Mouse (Mus musculus) liver, embryonic 11.5 days (tissue): ENCODE measurements around the gene Fbxl19. TPM values are rescaled to one million over a fixed set of nuclear protein-coding genes. Genes with fewer than 3 reads are reported as not detected.

Experiments
- ATAC-seq: fragments of 200-750 bp; cut with Nextera tagmentation; replicated peaks from 2 replicates; pipeline ENCODE4 v1.8.0; 2017; ENCODE audit warnings: moderate number of reproducible peaks, mild to moderate bottlenecking, moderate TSS enrichment, moderate library complexity; ENCODE audit not compliant: low FRiP score
- DNase-seq: peaks from one replicate; pipeline ENCODE4 v3.0.0-alpha.2; 2017; ENCODE audit warnings: low spot score
- H3K27ac ChIP-seq: fragments of 300-500 bp; sonication (generic); 2 replicates; pipeline ENCODE4 v1.5.1; 2014; ENCODE audit warnings: mild to moderate bottlenecking, low read depth, low read length, control low read depth
- H3K27me3 ChIP-seq: fragments of 300-500 bp; sonication (generic); replicated peaks from 2 replicates; pipeline ENCODE4 v1.6.1; 2014; ENCODE audit warnings: low read length, mixed read lengths; ENCODE audit not compliant: control insufficient read depth, insufficient read depth
- H3K36me3 ChIP-seq: fragments of 300-500 bp; sonication (generic); 2 replicates; pipeline ENCODE4 v1.6.1; 2014; ENCODE audit warnings: mild to moderate bottlenecking, low read length, moderate library complexity, mixed read lengths; ENCODE audit not compliant: control insufficient read depth, insufficient read depth
- H3K4me1 ChIP-seq: fragments of 300-500 bp; sonication (generic); replicated peaks from 2 replicates; pipeline ENCODE4 v1.6.1; 2014; ENCODE audit warnings: low read length, mixed read lengths; ENCODE audit not compliant: control insufficient read depth, insufficient read depth
- H3K4me2 ChIP-seq: fragments of 300-500 bp; sonication (generic); 2 replicates; pipeline ENCODE4 v1.6.1; 2014; ENCODE audit warnings: mild to moderate bottlenecking, control low read depth, moderate library complexity
- H3K4me3 ChIP-seq: fragments of 300-500 bp; sonication (generic); 2 replicates; pipeline ENCODE4 v1.5.1; 2014; ENCODE audit warnings: low read depth, low read length, control low read depth
- H3K9ac ChIP-seq: fragments of 300-500 bp; sonication (generic); 2 replicates; pipeline ENCODE4 v1.6.1; 2014; ENCODE audit warnings: low read depth, low read length, control low read depth
- H3K9me3 ChIP-seq: fragments of 300-500 bp; sonication (generic); 2 replicates; pipeline ENCODE4 v1.6.1; 2016; ENCODE audit warnings: low read length, inconsistent platforms, mixed read lengths; ENCODE audit not compliant: control insufficient read depth
- WGBS: fragments of 180-500 bp; shearing (Covaris S2); extraction: QIAGEN DNeasy Blood & Tissue Kit; methylation state at CpG from one replicate; pipeline ENCODE4 v1.1.7; 2014; 5-methylcytosine and 5-hydroxymethylcytosine counted together
- microRNA counts: library from miRNA; unstranded; fragments of <30 nt; microRNA quantifications from one replicate; lab custom pipeline; 2015
- microRNA-seq: library from miRNA; unstranded; fragments of <30 nt; microRNA quantifications from one replicate; pipeline ENCODE4, GENCODE M21; 2017; ENCODE audit warnings: borderline number of aligned reads
- polyA plus RNA-seq: library from polyadenylated mRNA; unstranded; fragments of >200 nt; fragmentation: Nextera tagmentation; extraction: Ambion mirVana; gene quantifications from 2 replicates; pipeline ENCODE4 v1.2.1, GENCODE M21; 2014

Gene Fbxl19
- polyA plus RNA-seq, 1 experiment from 2014 or later, result 3.7 TPM

DNA sequence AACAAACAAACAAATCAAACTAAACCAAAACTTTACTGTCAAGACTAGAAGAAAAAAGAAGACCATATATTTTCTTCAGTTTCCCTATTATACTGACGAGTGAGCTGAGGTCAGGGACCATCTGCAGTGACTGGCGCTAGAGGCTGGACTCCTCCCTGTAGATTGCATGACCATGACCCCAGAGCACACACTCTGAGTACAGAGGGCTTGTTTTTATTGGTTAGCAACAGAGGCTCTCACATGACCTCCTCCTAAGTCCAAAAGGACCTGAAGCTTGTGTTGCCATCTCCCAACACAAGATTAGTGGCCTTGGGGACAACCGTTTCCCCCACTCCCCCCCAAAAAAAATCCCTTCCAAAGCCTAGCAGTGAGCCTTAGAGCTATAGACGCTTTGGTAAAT, 69.5 kb downstream of the Fbxl19 start:
- no peak overlapping the region for H3K4me2 ChIP-seq

DNA sequence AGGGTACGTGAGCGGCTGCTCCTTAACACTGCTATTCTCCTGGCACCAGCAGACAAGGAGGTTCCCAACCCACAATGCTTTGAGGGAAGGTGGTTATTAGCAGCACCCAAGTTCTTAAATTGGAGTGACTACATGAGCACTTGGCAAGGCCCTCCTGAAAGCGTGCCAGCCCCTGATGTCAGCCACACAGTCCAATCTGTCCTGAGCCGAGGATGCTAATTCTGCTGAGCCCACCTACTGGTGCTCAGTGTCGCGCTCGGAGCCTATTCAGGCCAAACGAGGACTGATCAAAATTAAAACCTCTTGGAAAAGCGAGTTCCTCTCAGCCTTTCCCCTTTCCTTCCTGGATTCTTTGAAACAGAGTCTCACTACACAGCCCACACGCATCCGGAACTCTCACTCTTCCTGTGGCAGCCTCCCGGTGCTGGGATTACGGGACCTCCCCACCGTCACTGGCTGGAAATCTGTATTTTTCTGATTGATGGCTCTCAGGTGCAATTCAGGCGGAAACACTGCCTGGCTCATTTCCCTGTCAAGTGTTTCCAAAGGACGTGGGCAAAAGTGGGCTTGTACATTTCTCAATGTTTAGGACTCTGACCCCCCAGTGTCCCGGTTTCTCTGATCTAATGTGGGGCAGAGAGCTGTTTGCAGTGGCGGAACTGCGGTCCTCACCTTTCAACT, 70.0 kb downstream of the Fbxl19 start:
- H3K9me3 ChIP-seq, result no peaks in the 10 kb centered on the region
- peak overlapping the region; percentile 68 for H3K27ac ChIP-seq
- no peak overlapping the region for H3K4me3 ChIP-seq
- DNase-seq, result no peak
- H3K4me2 ChIP-seq, result no peak overlapping the region
- no peak overlapping the region for H3K9ac ChIP-seq
- ATAC-seq, result no peak
- no peaks in the 10 kb centered on the region for H3K36me3 ChIP-seq
- 74% methylated on average over 19 of the region's 19 CpGs for WGBS
- H3K27me3 ChIP-seq, result no peaks in the 10 kb centered on the region
- H3K4me1 ChIP-seq, result peaks cover 26% of the 10 kb centered on the region

More for the DNA sequence above, 69.5 kb downstream of the Fbxl19 start:
- no peaks in the 10 kb centered on the region for H3K36me3 ChIP-seq
- H3K9me3 ChIP-seq, result no peaks in the 10 kb centered on the region
- ATAC-seq (no peak), DNase-seq (no peak)
- H3K4me3 ChIP-seq, result no peak overlapping the region
- peak overlapping the region; percentile 68; the same call in 1 of the 2 replicates for H3K27ac ChIP-seq
- H3K9ac ChIP-seq, result no peak overlapping the region
- H3K27me3 ChIP-seq, result no peaks in the 10 kb centered on the region
- H3K4me1 ChIP-seq, result peaks cover 26% of the 10 kb centered on the region
- 65% methylated on average over 4 of the region's 4 CpGs for WGBS

DNA sequence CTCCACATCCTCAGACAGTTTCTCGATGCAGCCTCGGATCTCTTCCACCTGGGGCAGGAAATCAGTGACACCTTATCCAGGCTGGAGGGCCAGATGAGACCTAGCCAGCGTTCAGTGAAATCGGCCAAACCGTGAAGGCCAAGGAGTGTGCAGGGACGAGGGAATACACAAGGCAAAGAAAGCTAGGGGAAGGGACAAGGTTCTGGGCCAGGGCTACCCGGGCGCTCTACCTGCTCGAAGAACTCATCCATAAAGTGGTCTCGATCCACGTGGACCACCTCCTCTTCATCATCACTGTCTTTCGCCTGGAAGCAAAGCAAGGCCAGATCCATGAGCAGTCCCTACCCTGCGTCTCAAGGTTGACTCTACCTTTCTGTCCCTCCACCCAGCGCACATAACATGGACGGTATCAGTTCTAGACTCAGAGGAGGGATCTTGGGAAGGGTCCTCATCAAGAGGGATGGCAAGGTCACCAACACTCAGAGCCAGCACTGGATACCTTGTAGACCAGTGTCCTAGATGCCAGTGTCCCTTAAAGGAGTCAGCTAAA, 70.8 kb downstream of the Fbxl19 start:
- H3K4me2 ChIP-seq, result no peak overlapping the region
- no peaks in the 10 kb centered on the region for H3K36me3 ChIP-seq
- DNase-seq, result no peak
- no peaks in the 10 kb centered on the region for H3K9me3 ChIP-seq
- H3K9ac ChIP-seq, result no peak overlapping the region
- 82% methylated on average over 15 of the region's 15 CpGs for WGBS
- ATAC-seq, result no peak
- no peak overlapping the region for H3K4me3 ChIP-seq
- H3K4me1 ChIP-seq, result peaks cover 26% of the 10 kb centered on the region
- peak overlapping the region; percentile 68 for H3K27ac ChIP-seq
- no peaks in the 10 kb centered on the region for H3K27me3 ChIP-seq

DNA sequence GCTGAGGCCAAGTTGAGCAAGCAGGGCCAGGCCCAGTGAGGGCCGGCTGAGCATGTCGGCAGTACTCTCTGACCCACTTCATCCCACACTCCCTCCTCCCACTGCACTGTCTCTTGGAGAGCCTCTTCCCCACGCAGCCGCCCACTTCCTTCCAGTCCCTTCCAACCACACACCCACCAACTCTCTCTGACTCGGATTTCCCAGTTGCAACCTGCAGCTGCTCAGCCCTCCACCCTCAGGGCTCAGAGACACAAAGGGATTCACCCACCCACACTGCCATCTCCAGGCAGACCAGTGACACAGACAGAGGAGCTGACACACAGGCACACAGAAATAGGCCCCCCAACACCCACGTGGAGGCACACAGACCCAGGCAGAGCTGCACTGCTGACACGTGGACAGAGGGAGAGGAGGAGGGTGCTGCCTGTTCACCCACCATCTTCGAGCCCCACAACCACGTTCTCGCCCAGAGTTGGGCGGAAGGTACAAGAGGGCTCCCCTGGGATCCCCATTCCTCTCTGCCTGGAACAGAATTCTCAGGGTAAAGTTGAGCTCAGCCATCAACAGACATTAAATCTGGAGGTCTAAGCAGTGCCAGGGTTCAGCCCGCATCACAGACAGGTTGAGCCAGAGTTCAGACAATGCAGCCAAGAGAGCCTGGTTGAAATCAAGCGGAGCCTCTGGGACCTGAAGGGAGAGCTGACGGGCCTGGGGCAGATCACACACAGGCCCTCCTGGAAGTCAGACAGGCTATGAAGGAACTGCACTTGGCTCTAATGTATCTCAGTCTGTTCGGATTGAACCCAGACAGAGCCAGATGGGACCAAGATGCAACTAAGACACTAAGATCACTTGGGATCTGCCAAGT, 71.8 kb downstream of the Fbxl19 start:
- no peak overlapping the region for H3K4me2 ChIP-seq
- no peaks in the 10 kb centered on the region for H3K27me3 ChIP-seq
- H3K36me3 ChIP-seq, result no peaks in the 10 kb centered on the region
- no peak overlapping the region for H3K4me3 ChIP-seq
- 60% methylated on average over 15 of the region's 15 CpGs for WGBS
- H3K27ac ChIP-seq, result no peak overlapping the region
- peaks cover 27% of the 10 kb centered on the region for H3K4me1 ChIP-seq
- H3K9ac ChIP-seq, result peak overlapping the region; percentile 17
- ATAC-seq, result peak; percentile 58
- H3K9me3 ChIP-seq, result no peaks in the 10 kb centered on the region
- DNase-seq, result no peak

DNA sequence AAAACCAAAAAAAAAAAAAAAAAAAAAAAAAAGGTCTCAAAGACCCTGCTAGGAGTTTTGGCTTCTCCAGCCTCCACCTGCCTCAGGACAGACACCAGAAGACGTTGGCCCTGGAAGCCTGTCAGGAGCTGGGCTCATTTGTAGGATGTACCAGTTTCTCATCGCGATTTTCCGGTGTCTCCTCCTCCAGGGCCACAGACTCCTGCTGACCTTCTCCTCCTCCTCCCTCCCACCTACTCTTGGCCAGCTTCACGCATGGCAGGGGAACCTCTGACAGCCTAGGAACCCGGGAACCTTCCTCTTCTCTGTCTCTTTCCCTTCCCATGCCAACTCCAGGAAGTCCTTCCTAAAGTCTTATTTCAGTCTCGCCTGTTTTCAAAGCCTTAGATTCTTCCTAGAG, 72.7 kb downstream of the Fbxl19 start:
- no peak for ATAC-seq

DNA sequence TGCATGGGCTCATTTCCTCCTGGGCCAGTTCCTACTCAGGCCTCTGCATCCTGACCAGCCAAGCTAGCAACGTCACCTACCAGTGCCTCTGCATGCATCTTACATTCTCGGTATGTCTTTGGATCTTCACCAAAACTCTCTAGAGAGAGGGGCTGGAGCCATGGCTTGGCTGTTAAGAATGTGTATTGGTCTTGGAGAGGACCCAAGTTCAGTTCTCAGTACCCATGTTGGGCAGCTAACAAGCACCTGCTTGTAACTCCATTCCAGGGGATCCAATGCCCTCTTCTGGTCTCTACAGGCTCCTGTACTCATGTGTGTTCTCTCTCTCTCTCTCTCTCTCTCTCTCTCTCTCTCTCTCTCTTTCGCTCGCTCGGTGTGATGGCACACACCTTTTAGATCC, 73.4 kb downstream of the Fbxl19 start:
- ATAC-seq (no peak), DNase-seq (no peak)
- Histone ChIP-seq H3K27ac (no peak overlapping the region), H3K27me3 (no peaks in the 10 kb centered on the region), H3K9ac (no peak overlapping the region), H3K4me1 (peaks cover 29% of the 10 kb centered on the region), H3K4me2 (no peak overlapping the region), H3K9me3 (no peaks in the 10 kb centered on the region), H3K36me3 (no peaks in the 10 kb centered on the region), H3K4me3 (no peak overlapping the region)
- WGBS, result 86% methylated on average over 5 of the region's 5 CpGs

More for the DNA sequence above, 72.7 kb downstream of the Fbxl19 start:
- Histone ChIP-seq H3K36me3 (no peaks in the 10 kb centered on the region), H3K4me1 (peaks cover 29% of the 10 kb centered on the region), H3K9ac (no peak overlapping the region), H3K27ac (no peak overlapping the region), H3K9me3 (no peaks in the 10 kb centered on the region), H3K27me3 (no peaks in the 10 kb centered on the region), H3K4me2 (no peak overlapping the region), H3K4me3 (no peak overlapping the region)
- no peak for DNase-seq
- WGBS, result 73% methylated on average over 7 of the region's 7 CpGs

MicroRNAs encoded within 50 kb of the gene (microRNA counts, 519-probe panel; counts per million panel counts)
- microRNA mmu-miR-762 (lab: Ali Mortazavi, UCI), result 4,380 counts per million, percentile 29 among the panel's probes with 10 or more counts

Small RNA genes lying within 50 kb of the gene (microRNA-seq; reads per million reads assigned to microRNA genes)
- not detected for gene Mir762

Other genes starting within 250 kb of the Fbxl19 start
- gene Srcap, start 232.6 kb upstream of the Fbxl19 start, polyA plus RNA-seq, result 40.3 and 45.5 TPM in 2 replicates
- gene Gm42715, start 225.0 kb upstream of the Fbxl19 start, polyA plus RNA-seq, result 13.0 and 16.1 TPM in 2 replicates
- gene Tmem265, start 183.2 kb upstream of the Fbxl19 start, polyA plus RNA-seq, result 6.9 and 11.1 TPM in 2 replicates
- gene Phkg2, start 171.2 kb upstream of the Fbxl19 start, polyA plus RNA-seq, result 41.6 and 41.7 TPM in 2 replicates
- 5.4 and 6.2 TPM in 2 replicates for gene Ccdc189, start 155.9 kb upstream of the Fbxl19 start, polyA plus RNA-seq
- gene Rnf40, start 155.8 kb upstream of the Fbxl19 start, polyA plus RNA-seq, result 44.1 and 49.0 TPM in 2 replicates
- gene Zfp629, start 128.7 kb upstream of the Fbxl19 start, polyA plus RNA-seq, result 8.3 and 9.8 TPM in 2 replicates
- 46.8 and 50.7 TPM in 2 replicates for gene Bcl7c, start 35.6 kb upstream of the Fbxl19 start, polyA plus RNA-seq
- gene Ctf1, start 31.8 kb upstream of the Fbxl19 start, polyA plus RNA-seq, result 5.5 and 5.8 TPM in 2 replicates
- 0.25 and 0.40 TPM in 2 replicates for gene Ctf2, start 12.4 kb upstream of the Fbxl19 start, polyA plus RNA-seq
- gene Orai3, start 25.3 kb downstream of the Fbxl19 start, polyA plus RNA-seq, result 22.0 and 23.7 TPM in 2 replicates
- 24.2 and 26.0 TPM in 2 replicates for gene Setd1a, start 32.1 kb downstream of the Fbxl19 start, polyA plus RNA-seq
- not detected in 2 replicates for gene Gm49388, start 41.1 kb downstream of the Fbxl19 start, polyA plus RNA-seq
- 31.4 and 32.4 TPM in 2 replicates for gene Hsd3b7, start 56.1 kb downstream of the Fbxl19 start, polyA plus RNA-seq
- gene Stx4a, start 79.8 kb downstream of the Fbxl19 start, polyA plus RNA-seq, result 16.1 and 19.4 TPM in 2 replicates
- 1.5 and 1.9 TPM in 2 replicates for gene Stx1b, start 80.0 kb downstream of the Fbxl19 start, polyA plus RNA-seq
- 15.1 and 15.8 TPM in 2 replicates for gene Zfp646, start 131.7 kb downstream of the Fbxl19 start, polyA plus RNA-seq
- gene Zfp668, start 132.3 kb downstream of the Fbxl19 start, polyA plus RNA-seq, result 15.2 and 15.9 TPM in 2 replicates
- gene Prss53, start 146.4 kb downstream of the Fbxl19 start, polyA plus RNA-seq, result 0.40 and 0.48 TPM in 2 replicates
- 0.08 TPM in 1 of 2 replicates, not detected in the other for gene Gm21974, start 150.9 kb downstream of the Fbxl19 start, polyA plus RNA-seq
- gene Vkorc1, start 151.1 kb downstream of the Fbxl19 start, polyA plus RNA-seq, result 108 and 110 TPM in 2 replicates
- gene Bckdk, start 159.5 kb downstream of the Fbxl19 start, polyA plus RNA-seq, result 126 and 132 TPM in 2 replicates
- 44.2 and 47.0 TPM in 2 replicates for gene Kat8, start 168.0 kb downstream of the Fbxl19 start, polyA plus RNA-seq
- 3.4 and 6.3 TPM in 2 replicates for gene Prss8, start 185.6 kb downstream of the Fbxl19 start, polyA plus RNA-seq
- gene Prss36, start 202.2 kb downstream of the Fbxl19 start, polyA plus RNA-seq, result 7.9 and 9.4 TPM in 2 replicates
- gene Fus, start 222.9 kb downstream of the Fbxl19 start, polyA plus RNA-seq, result 28.1 and 34.4 TPM in 2 replicates
- 46.3 and 51.1 TPM in 2 replicates for gene Pycard, start 249.3 kb downstream of the Fbxl19 start, polyA plus RNA-seq